Mouse (Mus musculus): Measurements from ENCODE around the gene Rara. TPM values are rescaled to one million over a fixed set of nuclear protein-coding genes. Genes with fewer than 3 reads are reported as not detected.
A peak's percentile ranks its signal among the peaks of the same experiment; 100 is the strongest.

Gene Rara
- polyA plus RNA-seq, 1 experiment from 2014 or later = 38.6 TPM

DNA sequence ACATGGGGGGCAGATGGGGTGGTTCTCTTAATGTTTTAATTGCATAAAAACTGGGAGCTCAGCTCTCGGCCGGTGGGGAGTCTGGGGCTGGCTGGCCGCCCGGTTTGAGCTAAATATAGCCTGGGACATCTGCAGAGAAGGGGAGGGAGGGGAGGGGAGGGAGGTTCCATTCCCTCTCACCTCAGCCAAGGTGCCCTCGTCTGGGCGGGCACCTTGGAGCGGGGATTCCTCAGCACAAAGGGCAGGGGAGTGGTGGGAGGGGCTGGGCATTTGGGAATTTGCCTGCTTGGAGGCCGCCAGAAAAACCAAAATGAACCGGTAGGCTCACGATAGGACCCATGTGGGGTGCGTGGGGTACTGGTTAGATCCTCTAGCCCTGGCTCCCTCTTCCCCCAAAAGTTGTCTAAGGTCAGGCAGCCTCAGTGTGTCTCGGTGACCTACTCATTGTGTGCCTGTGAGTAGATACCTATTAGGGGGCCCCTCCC, 13.8 kb downstream of the Rara start:
- Histone ChIP-seq H3K9me3 (replicated peaks) (no peaks in the 10 kb centered on the region), H3K9ac (peak overlapping the region; percentile 69), H3K27ac (peak overlapping the region; percentile 90), H3K4me3 (peak overlapping the region; percentile 39), H3K27me3 (0 out of 2 replicates have a peak, but pooled peaks cover 3% of the 10 kb centered on the region), H3K4me2 (replicated peaks) (peak overlapping the region; percentile 87), H3K36me3 (no peaks in the 10 kb centered on the region), H3K4me1 (peaks cover 89% of the 10 kb centered on the region)
- 5% methylated on average over 12 of the region's 12 CpGs for WGBS
- ATAC-seq (ENCODE audit: low FRiP score) = peak; percentile 4; the same call in 1 of the 2 replicates

DNA sequence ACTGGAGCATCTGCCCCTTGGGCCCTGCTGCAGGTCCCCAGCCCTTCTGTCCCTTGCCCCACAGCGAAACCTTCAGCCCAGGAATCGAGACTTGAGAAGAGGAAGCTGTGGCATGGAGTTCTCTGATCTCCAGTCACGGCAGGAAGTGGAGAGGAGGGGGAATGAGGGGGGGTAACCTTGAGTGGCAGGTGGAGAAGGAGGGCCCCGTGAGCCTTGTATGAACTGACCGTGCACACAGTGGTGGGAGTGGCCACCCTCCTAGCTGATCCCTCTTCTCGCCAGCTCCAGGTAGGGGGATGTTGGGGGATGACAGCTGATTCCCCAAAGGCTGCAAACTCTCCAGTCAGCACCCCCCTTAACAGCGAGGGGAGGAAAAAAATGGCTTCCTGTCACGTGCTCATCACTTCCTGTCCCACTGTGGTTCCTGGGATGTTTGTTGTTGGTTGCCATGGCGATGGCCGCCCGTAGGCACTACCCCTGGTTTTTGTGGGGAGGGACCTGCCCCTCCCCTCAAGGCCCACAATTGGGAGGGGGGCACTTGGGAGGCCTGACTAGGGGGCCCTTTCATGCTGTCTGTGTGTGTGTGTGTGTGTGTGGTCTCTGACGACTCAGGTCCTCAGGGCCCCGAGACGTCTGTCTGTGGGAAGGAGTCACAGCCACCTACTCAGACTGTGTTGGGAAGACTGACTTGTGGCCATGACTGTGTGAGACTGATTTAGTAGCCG, 14.4 kb downstream of the Rara start:
- 4% methylated on average over 15 of the region's 15 CpGs for WGBS

DNA sequence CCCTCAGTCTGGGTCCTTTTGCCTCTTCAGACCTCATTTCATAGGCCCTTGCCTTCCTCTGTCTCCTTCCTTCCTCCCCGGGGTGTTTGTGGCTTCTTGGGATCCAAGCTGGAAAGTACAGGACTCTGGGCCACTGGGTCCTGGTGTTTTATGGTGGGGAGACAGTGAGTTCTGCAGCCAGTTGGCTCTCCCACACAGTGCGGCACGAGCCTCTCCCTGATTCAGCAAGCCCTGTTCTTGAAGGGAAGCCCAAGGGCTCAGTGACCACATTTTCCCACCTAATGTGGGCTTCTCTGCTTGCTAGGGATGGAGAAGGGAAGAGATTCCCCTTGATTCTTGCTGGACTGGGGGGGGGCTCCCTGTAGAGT, 14.9 kb downstream of the Rara start:
- Histone ChIP-seq H3K9ac (peak overlapping the region; percentile 69), H3K4me3 (peak overlapping the region; percentile 39), H3K4me2 (replicated peaks) (peak overlapping the region; percentile 87), H3K27ac (peak overlapping the region; percentile 90), H3K4me1 (peaks cover 87% of the 10 kb centered on the region), H3K9me3 (replicated peaks) (no peaks in the 10 kb centered on the region), H3K27me3 (0 out of 2 replicates have a peak, but pooled peaks cover 3% of the 10 kb centered on the region), H3K36me3 (no peaks in the 10 kb centered on the region)
- 51% methylated on average over 3 of the region's 3 CpGs for whole genome bisulfite sequencing
- peak; percentile 18; the same call in 1 of the 2 replicates for ATAC-seq (ENCODE audit: low FRiP score)

More for the DNA sequence above, 14.4 kb downstream of the Rara start:
- peaks cover 84% of the 10 kb centered on the region for H3K4me1 ChIP-seq
- ATAC-seq (ENCODE audit: low FRiP score) = peak; percentile 56
- H3K4me2 ChIP-seq (replicated peaks) = peak overlapping the region; percentile 87
- H3K4me3 ChIP-seq = peak overlapping the region; percentile 39
- peak overlapping the region; percentile 90 for H3K27ac ChIP-seq
- H3K9ac ChIP-seq = peak overlapping the region; percentile 69
- H3K36me3 ChIP-seq = no peaks in the 10 kb centered on the region
- H3K9me3 ChIP-seq (replicated peaks) = no peaks in the 10 kb centered on the region
- 0 out of 2 replicates have a peak, but pooled peaks cover 3% of the 10 kb centered on the region for H3K27me3 ChIP-seq

DNA sequence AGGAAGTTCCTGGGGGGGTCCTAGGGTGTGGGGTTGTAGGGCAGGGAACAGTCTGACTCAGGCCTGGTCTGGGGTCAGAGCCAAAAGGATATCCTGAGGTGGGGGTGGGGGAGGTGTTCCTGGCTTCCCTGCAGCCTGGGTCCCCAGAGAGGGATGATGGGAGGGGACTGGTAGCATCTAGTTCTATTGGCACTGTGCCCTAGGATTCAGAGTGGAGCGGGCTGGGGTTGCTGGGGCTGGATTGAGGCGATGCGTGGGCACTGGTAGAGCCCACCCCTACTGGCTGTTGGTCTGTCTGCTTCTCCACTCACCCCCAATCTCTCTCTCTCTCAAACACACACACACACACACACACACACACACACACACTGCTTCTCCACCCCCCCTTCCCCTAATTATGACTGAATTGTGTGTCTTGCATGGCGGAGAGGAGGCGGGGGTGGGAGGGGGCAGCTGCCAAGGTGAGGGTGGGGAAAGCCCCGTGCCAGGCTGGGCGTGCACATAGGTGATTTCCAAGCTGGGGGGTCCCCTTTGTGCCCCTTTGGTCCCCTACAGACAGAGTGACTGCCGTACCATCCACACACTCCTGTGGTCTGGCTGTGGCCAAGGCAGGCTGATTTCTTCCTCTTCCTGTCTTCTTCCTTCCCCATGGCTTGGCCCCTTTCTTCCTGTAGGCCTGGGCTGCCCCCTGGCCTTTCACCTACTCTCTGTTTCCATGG, 15.5 kb downstream of the Rara start:
- peak overlapping the region; percentile 39; the same call in 1 of the 2 replicates for H3K4me3 ChIP-seq
- H3K36me3 ChIP-seq = no peaks in the 10 kb centered on the region
- ATAC-seq (ENCODE audit: low FRiP score) = 0 out of 2 replicates have a peak, but pooled peaks have one; percentile 26
- no peaks in the 10 kb centered on the region for H3K9me3 ChIP-seq (replicated peaks)
- 0 out of 2 replicates have a peak, but pooled peaks cover 3% of the 10 kb centered on the region for H3K27me3 ChIP-seq
- H3K4me2 ChIP-seq (replicated peaks) = peak overlapping the region; percentile 87
- H3K4me1 ChIP-seq = peaks cover 82% of the 10 kb centered on the region
- peak overlapping the region; percentile 90 for H3K27ac ChIP-seq
- WGBS = 59% methylated on average over 8 of the region's 8 CpGs
- peak overlapping the region; percentile 69; the same call in 1 of the 2 replicates for H3K9ac ChIP-seq

- H3K9ac ChIP-seq = peak overlapping the region; percentile 20
- H3K4me1 ChIP-seq = peaks cover 74% of the 10 kb centered on the region
- H3K36me3 ChIP-seq = no peaks in the 10 kb centered on the region
Measured at GRCm38 (mm10) chr11:98943741-98944461, 16.3 kb downstream of the Rara start.

GRCm38 (mm10) chr11:98944897-98945604, 17.4 kb downstream of the Rara start:
- H3K4me1 ChIP-seq = peaks cover 72% of the 10 kb centered on the region
- WGBS = 39% methylated on average over 11 of the region's 11 CpGs
- no peak overlapping the region; the same call in 1 of the 2 replicates for H3K27ac ChIP-seq

More at GRCm38 (mm10) chr11:98943741-98944461, 16.3 kb downstream of the Rara start:
- no peak overlapping the region for H3K4me3 ChIP-seq
- peak overlapping the region; percentile 90; the same call in 1 of the 2 replicates for H3K27ac ChIP-seq
- 0 out of 2 replicates have a peak, but pooled peaks cover 3% of the 10 kb centered on the region for H3K27me3 ChIP-seq
- WGBS = 33% methylated on average over 14 of the region's 14 CpGs
- peak overlapping the region; percentile 4; the same call in 1 of the 2 replicates for H3K4me2 ChIP-seq (replicated peaks)
- no peaks in the 10 kb centered on the region for H3K9me3 ChIP-seq (replicated peaks)
- no peak for ATAC-seq (ENCODE audit: low FRiP score)

DNA sequence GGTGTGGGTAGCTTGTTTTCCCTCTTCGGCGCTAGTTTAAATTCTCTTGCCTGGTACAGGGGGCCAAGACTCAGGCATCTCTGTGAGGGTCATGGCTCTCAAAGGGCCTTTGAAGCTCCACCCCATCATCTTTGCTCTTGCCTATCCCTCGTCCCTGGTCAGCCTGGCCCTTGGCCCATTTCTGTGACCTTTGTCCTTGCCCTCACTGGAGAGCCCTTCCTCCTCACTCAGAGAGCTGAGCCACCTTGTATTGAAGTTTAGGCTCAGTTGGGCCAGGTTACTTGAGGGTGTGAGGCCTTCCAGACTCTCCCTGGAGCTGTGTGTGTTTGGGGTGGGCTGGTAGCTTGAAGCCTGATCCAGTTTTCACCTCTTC, 18.0 kb downstream of the Rara start:
- Histone ChIP-seq H3K4me1 (peaks cover 67% of the 10 kb centered on the region), H3K9me3 (replicated peaks) (no peaks in the 10 kb centered on the region), H3K27me3 (no peaks in the 10 kb centered on the region), H3K4me2 (replicated peaks) (no peak overlapping the region), H3K9ac (peak overlapping the region; percentile 23; the same call in 1 of the 2 replicates), H3K27ac (no peak overlapping the region), H3K36me3 (peaks cover 3% of the 10 kb centered on the region; the same call in 1 of the 2 replicates), H3K4me3 (no peak overlapping the region)
- no peak for ATAC-seq (ENCODE audit: low FRiP score)
- WGBS = 29% methylated on average over 3 of the region's 3 CpGs

More at GRCm38 (mm10) chr11:98944897-98945604, 17.4 kb downstream of the Rara start:
- Histone ChIP-seq H3K27me3 (no peaks in the 10 kb centered on the region), H3K36me3 (no peaks in the 10 kb centered on the region), H3K4me2 (replicated peaks) (no peak overlapping the region; the same call in 1 of the 2 replicates), H3K4me3 (no peak overlapping the region), H3K9ac (0 out of 2 replicates have a peak overlapping the region, but pooled peaks have one; percentile 28), H3K9me3 (replicated peaks) (no peaks in the 10 kb centered on the region)
- ATAC-seq (ENCODE audit: low FRiP score) = no peak

GRCm38 (mm10) chr11:98947969-98948569, 20.5 kb downstream of the Rara start:
- Histone ChIP-seq H3K4me2 (replicated peaks) (no peak overlapping the region), H3K9ac (no peak overlapping the region), H3K27ac (no peak overlapping the region), H3K4me1 (peaks cover 52% of the 10 kb centered on the region), H3K36me3 (peaks cover 4% of the 10 kb centered on the region; the same call in 1 of the 2 replicates), H3K27me3 (no peaks in the 10 kb centered on the region), H3K4me3 (no peak overlapping the region), H3K9me3 (replicated peaks) (no peaks in the 10 kb centered on the region)
- WGBS = 89% methylated on average over 18 of the region's 18 CpGs
- ATAC-seq (ENCODE audit: low FRiP score) = no peak

GRCm38 (mm10) chr11:98949242-98949957, 21.8 kb downstream of the Rara start:
- no peak overlapping the region for H3K4me3 ChIP-seq
- no peak overlapping the region for H3K4me2 ChIP-seq (replicated peaks)
- ATAC-seq (ENCODE audit: low FRiP score) = no peak
- H3K36me3 ChIP-seq = peaks cover 4% of the 10 kb centered on the region; the same call in 1 of the 2 replicates
- H3K27ac ChIP-seq = no peak overlapping the region
- WGBS = 78% methylated on average over 10 of the region's 12 CpGs
- H3K27me3 ChIP-seq = no peaks in the 10 kb centered on the region
- peaks cover 52% of the 10 kb centered on the region for H3K4me1 ChIP-seq
- no peak overlapping the region for H3K9ac ChIP-seq
- H3K9me3 ChIP-seq (replicated peaks) = no peaks in the 10 kb centered on the region

DNA sequence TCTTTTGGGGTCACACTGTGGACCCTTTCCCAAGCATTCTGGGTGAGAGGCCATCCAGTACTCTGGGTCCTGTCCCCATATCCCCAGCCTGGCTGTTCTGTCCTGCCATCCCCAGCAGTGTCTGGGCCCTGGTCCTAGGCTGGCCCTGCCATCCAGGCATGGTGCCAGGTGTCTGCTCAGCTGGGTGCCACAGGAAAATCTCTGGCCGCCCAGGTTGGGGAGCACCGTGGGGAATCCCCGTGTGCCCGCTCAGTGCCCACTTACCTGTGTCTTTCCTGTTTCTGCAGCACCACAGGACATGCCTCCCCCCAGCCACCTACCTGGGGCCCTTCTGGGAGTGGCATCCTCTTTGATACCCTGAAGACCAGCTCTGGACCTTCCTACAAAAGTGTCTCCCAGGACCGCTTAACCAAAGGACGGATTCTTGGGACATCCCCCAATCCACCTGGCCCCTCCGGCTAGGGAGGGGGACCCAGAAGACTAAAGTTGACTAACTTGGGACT, 22.4 kb downstream of the Rara start:
- H3K9ac ChIP-seq = no peak overlapping the region
- H3K4me3 ChIP-seq = no peak overlapping the region
- H3K27me3 ChIP-seq = no peaks in the 10 kb centered on the region
- H3K9me3 ChIP-seq (replicated peaks) = no peaks in the 10 kb centered on the region
- ATAC-seq (ENCODE audit: low FRiP score) = no peak
- no peak overlapping the region for H3K4me2 ChIP-seq (replicated peaks)
- peaks cover 52% of the 10 kb centered on the region for H3K4me1 ChIP-seq
- peaks cover 4% of the 10 kb centered on the region; the same call in 1 of the 2 replicates for H3K36me3 ChIP-seq
- 88% methylated on average over 7 of the region's 7 CpGs for WGBS
- H3K27ac ChIP-seq = no peak overlapping the region

All from hindbrain, embryonic 12.5 days (tissue).